Mouse (Mus musculus) cerebellum, adult 2 months (tissue): Measurements from ENCODE around the gene Cenpx.
"Not testable (repeated sequence)": the region's sequence is repeated elsewhere in the genome, so short reads cannot be mapped to it uniquely, and the experiment has no call there.

Experiments
- CTCF ChIP-seq: fragments of 200-500 bp; IDR thresholded peaks from 2 replicates; pipeline ENCODE4 v1.5.1; 2011; ENCODE audit warnings: low read depth, mild to moderate bottlenecking, control low read depth, low read length, moderate library complexity, borderline replicate concordance; ENCODE audit not compliant: insufficient read depth
- POLR2A ChIP-seq: fragments of 200-500 bp; IDR thresholded peaks from 2 replicates; pipeline ENCODE4 v1.6.1; 2011; ENCODE audit warnings: low read length, control low read depth, borderline replicate concordance; ENCODE audit not compliant: insufficient read depth

DNA sequence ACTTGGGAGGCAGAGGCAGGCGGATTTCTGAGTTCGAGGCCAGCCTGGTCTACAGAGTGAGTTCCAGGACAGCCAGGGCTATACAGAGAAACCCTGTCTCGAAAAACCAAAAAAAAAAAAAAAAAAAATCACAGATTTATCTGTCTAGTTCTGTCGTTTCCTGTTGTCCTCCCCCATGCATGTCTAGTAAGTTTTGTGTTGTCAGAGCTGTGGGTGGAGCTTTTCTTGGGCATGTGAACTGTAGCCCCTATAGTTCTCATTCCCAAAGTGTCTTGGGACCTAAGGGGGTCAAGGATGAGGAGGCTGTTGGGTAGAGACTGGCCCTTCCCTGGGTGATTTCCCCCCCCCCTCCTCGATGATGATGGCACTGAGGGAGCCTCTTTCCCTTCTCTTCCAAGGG lies 37.7 kb downstream of the Cenpx start:
- not testable (repeated sequence) for TF ChIP-seq CTCF, POLR2A
